Mouse (Mus musculus): ENCODE measurements around the gene Mcam. TPM values are rescaled to one million over a fixed set of nuclear protein-coding genes. Genes with fewer than 3 reads are reported as not detected.

Gene Mcam
- polyA plus RNA-seq, 1 experiment, result 66.4 TPM

GRCm38 (mm10) chr9:44094737-44095136, 39.5 kb upstream of the Mcam start:
- H3K4me3 ChIP-seq (ENCODE audit: insufficient read depth, low read length), result no peak overlapping the region
- no peak overlapping the region for H3K27ac ChIP-seq (ENCODE audit: insufficient read depth, low read length)
- no peaks in the 10 kb centered on the region for H3K4me1 ChIP-seq (ENCODE audit: control insufficient read depth, insufficient read depth, low read length)
- TF ChIP-seq CTCF (IDR thresholded peaks at IDR 0.05; ENCODE audit: borderline replicate concordance, insufficient read depth, low read length) (no peak), POLR2A (IDR thresholded peaks at IDR 0.05; ENCODE audit: low read depth, low read length) (no peak)

GRCm38 (mm10) chr9:44095781-44096180, 38.5 kb upstream of the Mcam start:
- TF ChIP-seq POLR2A (IDR thresholded peaks at IDR 0.05; ENCODE audit: low read depth, low read length) (no peak), CTCF (IDR thresholded peaks at IDR 0.05; ENCODE audit: borderline replicate concordance, insufficient read depth, low read length) (no peak)
- Histone ChIP-seq H3K4me1 (ENCODE audit: control insufficient read depth, insufficient read depth, low read length) (no peaks in the 10 kb centered on the region), H3K27ac (ENCODE audit: insufficient read depth, low read length) (no peak overlapping the region), H3K4me3 (ENCODE audit: insufficient read depth, low read length) (no peak overlapping the region)

- TF ChIP-seq CTCF (IDR thresholded peaks at IDR 0.05; ENCODE audit: borderline replicate concordance, insufficient read depth, low read length) (no peak), POLR2A (IDR thresholded peaks at IDR 0.05; ENCODE audit: low read depth, low read length) (no peak)
- no peak overlapping the region for H3K27ac ChIP-seq (ENCODE audit: insufficient read depth, low read length)
- H3K4me3 ChIP-seq (ENCODE audit: insufficient read depth, low read length), result no peak overlapping the region
- no peaks in the 10 kb centered on the region for H3K4me1 ChIP-seq (ENCODE audit: control insufficient read depth, insufficient read depth, low read length)
Measured at GRCm38 (mm10) chr9:44096536-44096935, 37.7 kb upstream of the Mcam start.

- Histone ChIP-seq H3K27ac (ENCODE audit: insufficient read depth, low read length) (no peak within 1 kb of the TSS), H3K4me1 (ENCODE audit: control insufficient read depth, insufficient read depth, low read length) (0 out of 2 replicates have a peak, but pooled peaks cover 5% of the 10 kb centered on the region), H3K4me3 (ENCODE audit: insufficient read depth, low read length) (no peak within 1 kb of the TSS)
- TF ChIP-seq POLR2A (IDR thresholded peaks at IDR 0.05; ENCODE audit: low read depth, low read length), result no peak
- TF ChIP-seq CTCF (IDR thresholded peaks at IDR 0.05; ENCODE audit: borderline replicate concordance, insufficient read depth, low read length), result no peak
Measured at GRCm38 (mm10) chr9:44101490-44101889, 32.8 kb upstream of the Mcam start, which contains the start of gene Mfrp. Gene Mfrp, plus strand, starts transcription at chr9:44101729.

GRCm38 (mm10) chr9:44104881-44105280, 29.4 kb upstream of the Mcam start:
- Histone ChIP-seq H3K4me3 (ENCODE audit: insufficient read depth, low read length) (no peak overlapping the region), H3K4me1 (ENCODE audit: control insufficient read depth, insufficient read depth, low read length) (0 out of 2 replicates have a peak, but pooled peaks cover 9% of the 10 kb centered on the region), H3K27ac (ENCODE audit: insufficient read depth, low read length) (no peak overlapping the region)
- TF ChIP-seq CTCF (IDR thresholded peaks at IDR 0.05; ENCODE audit: borderline replicate concordance, insufficient read depth, low read length), result no peak
- TF ChIP-seq POLR2A (IDR thresholded peaks at IDR 0.05; ENCODE audit: low read depth, low read length), result no peak

- H3K4me1 ChIP-seq (ENCODE audit: control insufficient read depth, insufficient read depth, low read length), result 0 out of 2 replicates have a peak, but pooled peaks cover 9% of the 10 kb centered on the region
- TF ChIP-seq POLR2A (IDR thresholded peaks at IDR 0.05; ENCODE audit: low read depth, low read length) (no peak), CTCF (IDR thresholded peaks at IDR 0.05; ENCODE audit: borderline replicate concordance, insufficient read depth, low read length) (no peak)
- H3K4me3 ChIP-seq (ENCODE audit: insufficient read depth, low read length), result no peak overlapping the region
- H3K27ac ChIP-seq (ENCODE audit: insufficient read depth, low read length), result no peak overlapping the region
Measured at GRCm38 (mm10) chr9:44105781-44106180, 28.5 kb upstream of the Mcam start.

- H3K4me3 ChIP-seq (ENCODE audit: insufficient read depth, low read length), result no peak overlapping the region
- no peak overlapping the region for H3K27ac ChIP-seq (ENCODE audit: insufficient read depth, low read length)
- H3K4me1 ChIP-seq (ENCODE audit: control insufficient read depth, insufficient read depth, low read length), result 0 out of 2 replicates have a peak, but pooled peaks cover 9% of the 10 kb centered on the region
- TF ChIP-seq CTCF (IDR thresholded peaks at IDR 0.05; ENCODE audit: borderline replicate concordance, insufficient read depth, low read length) (no peak), POLR2A (IDR thresholded peaks at IDR 0.05; ENCODE audit: low read depth, low read length) (no peak)
Measured at GRCm38 (mm10) chr9:44106182-44106581, 28.1 kb upstream of the Mcam start.

- H3K4me3 ChIP-seq (ENCODE audit: insufficient read depth, low read length), result no peak overlapping the region
- no peak for TF ChIP-seq CTCF (IDR thresholded peaks at IDR 0.05; ENCODE audit: borderline replicate concordance, insufficient read depth, low read length)
- TF ChIP-seq POLR2A (IDR thresholded peaks at IDR 0.05; ENCODE audit: low read depth, low read length), result no peak
- peak overlapping the region; percentile 46 for H3K27ac ChIP-seq (ENCODE audit: insufficient read depth, low read length)
- 0 out of 2 replicates have a peak, but pooled peaks cover 9% of the 10 kb centered on the region for H3K4me1 ChIP-seq (ENCODE audit: control insufficient read depth, insufficient read depth, low read length)
Measured at GRCm38 (mm10) chr9:44106596-44106995, 27.7 kb upstream of the Mcam start.

GRCm38 (mm10) chr9:44107110-44107509, 27.2 kb upstream of the Mcam start, which contains the start of gene C1qtnf5:
Gene C1qtnf5, plus strand, starts transcription at chr9:44107245.
- no peak for TF ChIP-seq CTCF (IDR thresholded peaks at IDR 0.05; ENCODE audit: borderline replicate concordance, insufficient read depth, low read length)
- peak; percentile 60 for TF ChIP-seq POLR2A (IDR thresholded peaks at IDR 0.05; ENCODE audit: low read depth, low read length)
- H3K27ac ChIP-seq (ENCODE audit: insufficient read depth, low read length), result peak within 1 kb of the TSS; percentile 80
- H3K4me1 ChIP-seq (ENCODE audit: control insufficient read depth, insufficient read depth, low read length), result 0 out of 2 replicates have a peak, but pooled peaks cover 9% of the 10 kb centered on the region
- H3K4me3 ChIP-seq (ENCODE audit: insufficient read depth, low read length), result peak within 1 kb of the TSS; percentile 7

- Histone ChIP-seq H3K4me3 (ENCODE audit: insufficient read depth, low read length) (peak overlapping the region; percentile 7), H3K27ac (ENCODE audit: insufficient read depth, low read length) (peak overlapping the region; percentile 80), H3K4me1 (ENCODE audit: control insufficient read depth, insufficient read depth, low read length) (0 out of 2 replicates have a peak, but pooled peaks cover 9% of the 10 kb centered on the region)
- TF ChIP-seq POLR2A (IDR thresholded peaks at IDR 0.05; ENCODE audit: low read depth, low read length), result no peak
- 0 out of 2 replicates have a peak, but pooled peaks have one; percentile 13 for TF ChIP-seq CTCF (IDR thresholded peaks at IDR 0.05; ENCODE audit: borderline replicate concordance, insufficient read depth, low read length)
Measured at GRCm38 (mm10) chr9:44107557-44108179, 26.6 kb upstream of the Mcam start.

Measured in embryonic fibroblast, embryonic 13.5 days (primary cell).